Mouse (Mus musculus): Measurements from ENCODE around the gene Wdr6. TPM values are rescaled to one million over a fixed set of nuclear protein-coding genes. Genes with fewer than 3 reads are reported as not detected.
"Not testable (repeated sequence)": the region's sequence is repeated elsewhere in the genome, so short reads cannot be mapped to it uniquely, and the experiment has no call there.

Gene Wdr6
- 100 to 1,000 TPM; 106 to 107 TPM for total RNA-seq (2021)

- peak; percentile 80 to 85 for DNase-seq
Observed at GRCm38 (mm10) chr9:108578545-108579343, at the start of gene Wdr6. TSS of gene Wdr6 (minus strand) at chr9:108578739.

- no peak for DNase-seq
Observed at GRCm38 (mm10) chr9:108628141-108628540, 49.6 kb upstream of the Wdr6 start.

- DNase-seq = no peak
Observed at GRCm38 (mm10) chr9:108626498-108626897, 48.0 kb upstream of the Wdr6 start.

- DNase-seq = no peak
Observed at GRCm38 (mm10) chr9:108617301-108617700, 38.8 kb upstream of the Wdr6 start.

GRCm38 (mm10) chr9:108611488-108611887, 32.9 kb upstream of the Wdr6 start:
- no peak for DNase-seq

GRCm38 (mm10) chr9:108608889-108609288, 30.4 kb upstream of the Wdr6 start:
- DNase-seq = no peak

GRCm38 (mm10) chr9:108607929-108608328, 29.4 kb upstream of the Wdr6 start:
- DNase-seq = not testable (repeated sequence)

GRCm38 (mm10) chr9:108601986-108602385, 23.4 kb upstream of the Wdr6 start:
- DNase-seq = no peak

- no peak for DNase-seq
Observed at GRCm38 (mm10) chr9:108600011-108600410, 21.5 kb upstream of the Wdr6 start.

GRCm38 (mm10) chr9:108599021-108599566, 20.6 kb upstream of the Wdr6 start:
- no peak for DNase-seq

GRCm38 (mm10) chr9:108596998-108597764, 18.6 kb upstream of the Wdr6 start, which contains the start of gene P4htm:
TSS of gene P4htm (minus strand) at chr9:108597667.
- peak; percentile 82 to 83 for DNase-seq

- DNase-seq = no peak
Observed at GRCm38 (mm10) chr9:108594354-108594753, 15.8 kb upstream of the Wdr6 start.

- no peak for DNase-seq
Observed at GRCm38 (mm10) chr9:108591462-108591861, 12.9 kb upstream of the Wdr6 start.

- no peak for DNase-seq
Observed at GRCm38 (mm10) chr9:108589229-108589628, 10.7 kb upstream of the Wdr6 start.

GRCm38 (mm10) chr9:108587571-108588180, 9.1 kb upstream of the Wdr6 start:
- peak; percentile 83 to 84 for DNase-seq

- no peak for DNase-seq
Observed at GRCm38 (mm10) chr9:108579344-108579690, 778 bp upstream of the Wdr6 start.

GRCm38 (mm10) chr9:108577934-108578544, 500 bp downstream of the Wdr6 start:
- DNase-seq = no peak

GRCm38 (mm10) chr9:108577025-108577424, 1.5 kb downstream of the Wdr6 start:
- DNase-seq = no peak

- no peak for DNase-seq
Observed at GRCm38 (mm10) chr9:108575321-108576297, 2.9 kb downstream of the Wdr6 start.

GRCm38 (mm10) chr9:108574921-108575320, 3.6 kb downstream of the Wdr6 start:
- DNase-seq = no peak

All from layer of hippocampus, postnatal 36 days (tissue).